Mouse (Mus musculus) intestine, postnatal 0 days (tissue): ENCODE results near the gene Ccl22. TPM values are rescaled to one million over a fixed set of nuclear protein-coding genes. Genes with fewer than 3 reads are reported as not detected.

Experiments used
- ATAC-seq: fragments of 200-750 bp; cut with Nextera tagmentation; 2 replicates; pipeline ENCODE4 v1.8.0; 2017; ENCODE audit warnings: mild to moderate bottlenecking, moderate TSS enrichment, moderate library complexity
- H3K27ac ChIP-seq: fragments of 300-500 bp; sonication (generic); 2 replicates; pipeline ENCODE4 v1.5.1; 2014; ENCODE audit warnings: mild to moderate bottlenecking, low read depth, low read length, moderate library complexity
- H3K27me3 ChIP-seq: fragments of 300-500 bp; sonication (generic); replicated peaks from 2 replicates; pipeline ENCODE4 v1.6.1; 2014; ENCODE audit warnings: low read length, mixed read lengths; ENCODE audit not compliant: control insufficient read depth, insufficient read depth
- H3K36me3 ChIP-seq: fragments of 300-500 bp; sonication (generic); 2 replicates; pipeline ENCODE4 v1.6.1; 2014; ENCODE audit warnings: mild to moderate bottlenecking, moderate library complexity; ENCODE audit not compliant: control insufficient read depth, insufficient read depth
- H3K4me1 ChIP-seq: fragments of 300-500 bp; sonication (generic); replicated peaks from 2 replicates; pipeline ENCODE4 v1.6.1; 2014; ENCODE audit warnings: antibody characterized with exemption, low read length, mixed read lengths; ENCODE audit not compliant: control insufficient read depth, insufficient read depth
- H3K4me2 ChIP-seq: fragments of 300-500 bp; sonication (generic); replicated peaks from 2 replicates; pipeline ENCODE4 v1.6.1; 2014; ENCODE audit warnings: low read depth, mild to moderate bottlenecking, moderate library complexity
- H3K4me3 ChIP-seq: fragments of 300-500 bp; sonication (generic); 2 replicates; pipeline ENCODE4 v1.5.1; 2014; ENCODE audit warnings: low read depth, low read length
- H3K9ac ChIP-seq: fragments of 300-500 bp; sonication (generic); 2 replicates; pipeline ENCODE4 v1.6.1; 2014; ENCODE audit warnings: mild to moderate bottlenecking, low read depth, low read length
- H3K9me3 ChIP-seq: fragments of 300-500 bp; sonication (generic); 2 replicates; pipeline ENCODE4 v1.6.1; 2016; ENCODE audit warnings: mixed run types; ENCODE audit not compliant: control insufficient read depth
- CTCF ChIP-seq: sonication (generic); IDR thresholded peaks from 2 replicates; pipeline ENCODE4 v1.5.1; 2016; ENCODE audit warnings: low read depth, mild to moderate bottlenecking, control low read depth, antibody characterized with exemption, moderate library complexity
- WGBS: fragments of 180-500 bp; shearing (Covaris S2); extraction: QIAGEN DNeasy Blood & Tissue Kit; methylation state at CpG from one replicate; pipeline ENCODE4 v1.1.7; 2014; 5-methylcytosine and 5-hydroxymethylcytosine counted together
- polyA plus RNA-seq: library from polyadenylated mRNA; unstranded; fragments of >200 nt; fragmentation: Nextera tagmentation; extraction: Ambion mirVana; gene quantifications from 2 replicates; pipeline ENCODE4 v1.2.1, GENCODE M21; 2015

The Ccl22 gene
- polyA plus RNA-seq, 1 experiment from 2014 or later: 0.05 TPM

DNA sequence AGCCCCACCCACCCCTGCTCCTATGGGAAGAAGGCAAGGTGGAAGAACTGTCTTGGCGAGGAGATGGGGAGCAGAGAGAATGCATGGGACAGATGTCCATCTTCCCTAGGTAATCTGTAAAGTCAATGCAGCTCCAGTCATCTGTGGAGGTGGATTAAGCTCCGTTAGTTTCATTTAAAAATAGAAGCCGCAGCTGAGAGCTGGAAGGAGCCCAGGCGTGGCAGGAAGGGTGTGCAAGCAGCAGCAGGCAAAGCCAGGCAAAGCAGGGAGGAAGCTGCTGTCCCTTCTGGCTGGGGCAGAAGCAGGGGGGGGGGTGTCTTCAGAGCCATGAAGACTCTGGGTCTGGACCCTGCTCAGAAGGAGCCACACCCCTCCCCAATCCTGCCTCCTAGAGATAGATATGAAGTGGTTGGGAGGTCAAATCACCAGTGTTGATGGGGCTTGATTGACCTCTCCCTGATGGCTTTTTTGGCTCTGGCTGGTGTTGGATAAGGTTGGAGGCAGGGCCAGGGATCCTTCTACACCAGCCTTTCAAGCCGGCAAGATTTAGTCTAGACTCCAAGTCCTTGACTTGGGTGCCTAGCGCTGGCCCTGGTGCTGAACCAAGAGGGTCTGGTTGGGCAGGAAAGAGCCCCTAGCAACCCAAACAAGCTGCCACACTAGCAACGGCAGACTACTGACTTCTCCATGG, 55.0 kb downstream of the Ccl22 start:
- no peak for TF ChIP-seq CTCF
- WGBS: 49% methylated on average over 7 of the region's 7 CpGs
- H3K4me1 ChIP-seq: no peaks in the 10 kb centered on the region
- no peaks in the 10 kb centered on the region for H3K36me3 ChIP-seq
- H3K27ac ChIP-seq: no peak overlapping the region
- ATAC-seq: no peak
- H3K27me3 ChIP-seq: no peaks in the 10 kb centered on the region
- H3K4me3 ChIP-seq: no peak overlapping the region
- no peaks in the 10 kb centered on the region for H3K9me3 ChIP-seq
- H3K4me2 ChIP-seq: no peak overlapping the region
- no peak overlapping the region for H3K9ac ChIP-seq

Other genes with a start within 250 kb of the Ccl22 start
- 4.4 and 4.6 TPM in 2 replicates for gene Cpne2, start 212.6 kb upstream of the Ccl22 start, polyA plus RNA-seq
- 17.5 and 19.1 TPM in 2 replicates for gene Rspry1, start 143.7 kb upstream of the Ccl22 start, polyA plus RNA-seq
- gene Fam192a, start 143.6 kb upstream of the Ccl22 start, polyA plus RNA-seq: 44.5 and 57.0 TPM in 2 replicates
- gene Arl2bp, start 79.0 kb upstream of the Ccl22 start, polyA plus RNA-seq: 78.3 and 79.0 TPM in 2 replicates
- gene Pllp, start 49.3 kb upstream of the Ccl22 start, polyA plus RNA-seq: 25.3 and 26.3 TPM in 2 replicates
- 91.8 and 95.5 TPM in 2 replicates for gene Cx3cl1, start 26.4 kb downstream of the Ccl22 start, polyA plus RNA-seq
- 1.2 and 1.3 TPM in 2 replicates for gene Ccl17, start 64.9 kb downstream of the Ccl22 start, polyA plus RNA-seq
- 79.4 and 80.7 TPM in 2 replicates for gene Coq9, start 92.7 kb downstream of the Ccl22 start, polyA plus RNA-seq
- gene Ciapin1, start 92.8 kb downstream of the Ccl22 start, polyA plus RNA-seq: 88.1 and 95.1 TPM in 2 replicates
- gene Polr2c, start 111.9 kb downstream of the Ccl22 start, polyA plus RNA-seq: 70.4 and 75.1 TPM in 2 replicates
- gene Dok4, start 130.7 kb downstream of the Ccl22 start, polyA plus RNA-seq: 51.0 and 52.1 TPM in 2 replicates
- gene Ccdc102a, start 172.5 kb downstream of the Ccl22 start, polyA plus RNA-seq: 7.2 and 7.7 TPM in 2 replicates
- gene Adgrg5, start 178.1 kb downstream of the Ccl22 start, polyA plus RNA-seq: 1.3 and 1.5 TPM in 2 replicates
- 22.3 and 22.7 TPM in 2 replicates for gene Adgrg1, start 229.2 kb downstream of the Ccl22 start, polyA plus RNA-seq